Mouse (Mus musculus): ENCODE data around the gene Haus3.

DNA sequence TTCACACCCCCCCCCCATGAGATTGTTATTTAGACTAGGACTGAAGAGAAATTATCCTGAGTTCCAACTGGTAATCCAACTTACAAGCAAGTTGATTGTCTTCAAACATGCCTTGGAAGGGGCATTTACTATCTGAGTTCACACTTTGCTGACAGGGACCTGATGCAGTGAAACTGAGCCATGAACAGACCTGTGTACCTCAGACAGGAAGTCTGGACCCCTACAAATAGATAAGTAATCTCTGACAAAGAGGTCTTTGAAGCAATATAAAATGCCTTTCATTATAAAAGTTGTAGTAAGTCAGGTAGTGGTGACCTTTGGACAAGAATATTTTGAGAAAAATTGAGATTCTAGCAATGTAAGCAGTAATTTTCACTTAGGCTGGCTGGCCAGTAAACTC, 20.9 kb downstream of the Haus3 start:
- TF ChIP-seq EP300 (IDR thresholded peaks at IDR 0.05; ENCODE audit: low read depth) = no peak
- TF ChIP-seq CTCF (IDR thresholded peaks at IDR 0.05; ENCODE audit: low read depth) = no peak
